Mouse (Mus musculus) stomach, postnatal 0 days (tissue): ENCODE measurements around the gene Polg2. TPM values are rescaled to one million over a fixed set of nuclear protein-coding genes. Genes with fewer than 3 reads are reported as not detected.

Experiments used
- ATAC-seq: fragments of 200-750 bp; cut with Nextera tagmentation; 2 replicates; pipeline ENCODE4 v1.8.0; 2017; ENCODE audit not compliant: low FRiP score, low TSS enrichment
- DNase-seq: peaks from one replicate; pipeline ENCODE4 v3.0.0-alpha.2; 2016; ENCODE audit warnings: low spot score
- H3K27ac ChIP-seq: fragments of 300-500 bp; sonication (generic); replicated peaks from 2 replicates; pipeline ENCODE4 v1.5.1; 2014; ENCODE audit warnings: mild to moderate bottlenecking, control low read depth
- H3K27me3 ChIP-seq: fragments of 300-500 bp; sonication (generic); 2 replicates; pipeline ENCODE4 v1.6.1; 2014; ENCODE audit warnings: low read length; ENCODE audit not compliant: control insufficient read depth, insufficient read depth
- H3K36me3 ChIP-seq: fragments of 300-500 bp; sonication (generic); 2 replicates; pipeline ENCODE4 v1.6.1; 2014; ENCODE audit warnings: low read length, mixed read lengths; ENCODE audit not compliant: control insufficient read depth, insufficient read depth
- H3K4me1 ChIP-seq: fragments of 300-500 bp; sonication (generic); replicated peaks from 2 replicates; pipeline ENCODE4 v1.6.1; 2014; ENCODE audit warnings: antibody characterized with exemption; ENCODE audit not compliant: control insufficient read depth, insufficient read depth
- H3K4me2 ChIP-seq: fragments of 300-500 bp; sonication (generic); replicated peaks from 2 replicates; pipeline ENCODE4 v1.6.1; 2014; ENCODE audit warnings: low read depth, mild to moderate bottlenecking, control low read depth, moderate library complexity
- H3K4me3 ChIP-seq: fragments of 300-500 bp; sonication (generic); 2 replicates; pipeline ENCODE4 v1.5.1; 2014; ENCODE audit warnings: low read depth, low read length, control low read depth
- H3K9ac ChIP-seq: fragments of 300-500 bp; sonication (generic); 2 replicates; pipeline ENCODE4 v1.6.1; 2014; ENCODE audit warnings: mild to moderate bottlenecking, low read length, control low read depth, mixed read lengths
- H3K9me3 ChIP-seq: fragments of 300-500 bp; sonication (generic); 2 replicates; pipeline ENCODE4 v1.6.1; 2016; ENCODE audit warnings: low read length; ENCODE audit not compliant: control insufficient read depth
- CTCF ChIP-seq: IDR thresholded peaks from 2 replicates; pipeline ENCODE4 v1.5.1; 2016; ENCODE audit warnings: antibody characterized with exemption, low read depth, mild to moderate bottlenecking, moderate library complexity
- EP300 ChIP-seq: optimal IDR thresholded peaks from 2 replicates; pipeline ENCODE3; 2016; ENCODE audit warnings: antibody characterized with exemption
- WGBS: fragments of 180-500 bp; shearing (Covaris S2); extraction: QIAGEN DNeasy Blood & Tissue Kit; methylation state at CpG from one replicate; pipeline ENCODE4 v1.1.7; 2014; 5-methylcytosine and 5-hydroxymethylcytosine counted together
- polyA plus RNA-seq: library from polyadenylated mRNA; unstranded; fragments of >200 nt; fragmentation: Nextera tagmentation; extraction: Ambion mirVana; gene quantifications from 2 replicates; pipeline ENCODE4 v1.2.1, GENCODE M21; 2015

Polg2 gene
- polyA plus RNA-seq, 1 experiment from 2014 or later: 8.9 TPM

- H3K4me2 ChIP-seq: no peak overlapping the region
- peaks cover 13% of the 10 kb centered on the region for H3K36me3 ChIP-seq
- TF ChIP-seq CTCF (no peak), EP300 (no peak)
- H3K27me3 ChIP-seq: no peaks in the 10 kb centered on the region
- no peak overlapping the region for H3K4me3 ChIP-seq
- no peak for DNase-seq
- no peaks in the 10 kb centered on the region for H3K4me1 ChIP-seq
- WGBS: 75% methylated on average over 6 of the region's 6 CpGs
- H3K27ac ChIP-seq: no peak overlapping the region; the same call in 1 of the 2 replicates
- no peak for ATAC-seq
- no peaks in the 10 kb centered on the region for H3K9me3 ChIP-seq
- no peak overlapping the region for H3K9ac ChIP-seq
Observed at GRCm38 (mm10) chr11:106821397-106821796, 42.1 kb upstream of the Polg2 start.

GRCm38 (mm10) chr11:106820972-106821371 lies 41.6 kb upstream of the Polg2 start:
- DNase-seq (no peak), ATAC-seq (no peak)
- Histone ChIP-seq H3K4me3 (no peak overlapping the region), H3K36me3 (peaks cover 13% of the 10 kb centered on the region), H3K27ac (no peak overlapping the region), H3K9me3 (no peaks in the 10 kb centered on the region), H3K27me3 (no peaks in the 10 kb centered on the region), H3K4me1 (no peaks in the 10 kb centered on the region), H3K4me2 (no peak overlapping the region), H3K9ac (no peak overlapping the region)
- TF ChIP-seq CTCF: no peak
- TF ChIP-seq EP300: no peak
- WGBS: 28% methylated on average over 4 of the region's 4 CpGs

DNA sequence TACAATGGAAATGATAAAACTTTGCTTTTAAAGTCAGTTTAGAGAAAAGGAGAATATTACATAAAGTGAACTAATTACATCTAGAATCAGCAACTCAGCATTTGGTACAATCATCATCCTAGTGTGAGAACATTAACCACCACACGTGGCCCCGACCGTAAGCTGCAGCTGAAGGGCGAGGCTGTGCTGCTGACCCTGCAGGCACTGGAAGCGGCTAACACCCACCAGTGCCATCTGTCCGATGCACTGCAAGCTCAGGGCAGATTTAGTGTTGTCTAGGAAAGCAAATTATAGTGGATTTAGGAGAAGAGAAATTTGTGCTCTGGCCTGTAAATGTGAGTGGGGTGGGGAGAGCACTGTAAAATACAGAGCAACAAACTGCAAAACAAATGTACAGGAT lies 40.9 kb upstream of the Polg2 start:
- 77% methylated on average over 6 of the region's 6 CpGs for WGBS
- H3K4me1 ChIP-seq: no peaks in the 10 kb centered on the region
- ATAC-seq (no peak), DNase-seq (no peak)
- TF ChIP-seq CTCF: no peak
- TF ChIP-seq EP300: no peak
- no peak overlapping the region for H3K9ac ChIP-seq
- H3K27ac ChIP-seq: no peak overlapping the region; the same call in 1 of the 2 replicates
- H3K4me3 ChIP-seq: no peak overlapping the region
- no peaks in the 10 kb centered on the region for H3K27me3 ChIP-seq
- H3K9me3 ChIP-seq: no peaks in the 10 kb centered on the region
- no peak overlapping the region for H3K4me2 ChIP-seq
- peaks cover 13% of the 10 kb centered on the region for H3K36me3 ChIP-seq

DNA sequence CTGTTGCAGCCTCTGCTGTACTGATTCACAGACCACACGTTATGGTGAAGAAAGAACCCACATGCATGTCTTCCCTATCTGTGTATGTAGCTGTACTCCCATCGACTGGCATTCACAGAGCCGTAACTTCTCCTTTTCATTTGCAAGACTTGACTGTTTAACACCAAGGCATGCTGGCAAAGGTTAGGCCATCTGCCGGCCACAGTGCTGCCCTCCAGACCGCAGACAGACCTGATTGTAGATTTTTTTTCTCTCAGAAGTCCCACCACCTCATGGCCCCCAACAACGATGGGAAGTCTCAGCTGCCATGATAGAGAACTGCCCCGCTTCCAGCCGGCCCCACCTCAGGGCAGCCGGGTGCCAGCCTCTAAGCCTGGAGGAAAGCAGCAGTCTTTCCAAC lies 40.3 kb upstream of the Polg2 start:
- no peak overlapping the region for H3K4me3 ChIP-seq
- no peak overlapping the region for H3K27ac ChIP-seq
- DNase-seq: no peak
- H3K9me3 ChIP-seq: no peaks in the 10 kb centered on the region
- no peak overlapping the region for H3K4me2 ChIP-seq
- no peak overlapping the region for H3K9ac ChIP-seq
- 88% methylated on average over 9 of the region's 9 CpGs for WGBS
- H3K36me3 ChIP-seq: peaks cover 13% of the 10 kb centered on the region
- no peaks in the 10 kb centered on the region for H3K27me3 ChIP-seq
- TF ChIP-seq CTCF: no peak
- TF ChIP-seq EP300: no peak
- no peaks in the 10 kb centered on the region for H3K4me1 ChIP-seq
- ATAC-seq: no peak

DNA sequence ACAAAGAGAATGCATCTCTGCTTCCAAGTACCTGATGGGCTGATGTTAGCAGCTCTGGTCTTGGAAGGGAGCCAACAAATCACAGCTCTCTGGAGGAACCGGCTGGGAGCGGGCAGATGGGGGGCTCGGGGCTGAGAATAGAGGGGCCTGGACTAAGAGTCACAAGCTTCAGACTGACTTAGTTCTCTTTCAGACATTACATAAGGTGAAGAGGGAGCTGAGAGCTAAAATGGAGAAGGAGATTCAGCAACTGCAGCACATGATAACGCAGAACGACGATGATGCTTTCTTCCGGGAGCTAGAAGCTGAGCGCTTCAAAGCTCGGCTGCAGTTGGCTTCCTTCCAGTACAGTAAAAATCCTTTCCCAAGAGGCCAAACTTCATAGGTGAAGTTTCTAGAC lies 39.0 kb upstream of the Polg2 start:
- 47% methylated on average over 9 of the region's 9 CpGs for WGBS
- Histone ChIP-seq H3K4me3 (no peak overlapping the region), H3K9ac (no peak overlapping the region), H3K9me3 (no peaks in the 10 kb centered on the region), H3K27ac (no peak overlapping the region), H3K27me3 (no peaks in the 10 kb centered on the region), H3K4me1 (no peaks in the 10 kb centered on the region), H3K36me3 (peaks cover 10% of the 10 kb centered on the region), H3K4me2 (no peak overlapping the region)
- no peak for TF ChIP-seq EP300
- no peak for TF ChIP-seq CTCF
- no peak for ATAC-seq
- no peak for DNase-seq

- H3K4me2 ChIP-seq: no peak overlapping the region
- TF ChIP-seq CTCF (no peak), EP300 (no peak)
- no peaks in the 10 kb centered on the region for H3K9me3 ChIP-seq
- no peak overlapping the region for H3K4me3 ChIP-seq
- no peak for DNase-seq
- 67% methylated on average over 6 of the region's 6 CpGs for WGBS
- no peaks in the 10 kb centered on the region for H3K27me3 ChIP-seq
- H3K9ac ChIP-seq: no peak overlapping the region
- no peak for ATAC-seq
- H3K36me3 ChIP-seq: peaks cover 10% of the 10 kb centered on the region
- H3K4me1 ChIP-seq: no peaks in the 10 kb centered on the region
- no peak overlapping the region for H3K27ac ChIP-seq
Observed at GRCm38 (mm10) chr11:106817808-106818207, 38.5 kb upstream of the Polg2 start.
